Mouse (Mus musculus) mesoderm, embryonic 11.5 days (tissue): ENCODE measurements around the gene Aig1.

ENCODE experiments used
- DNase-seq: peaks from one replicate; pipeline ENCODE4 v3.0.0-alpha.2; 2012; ENCODE audit warnings: low read depth, low spot score

The Aig1 gene

GRCm38 (mm10) chr10:13776014-13776413 lies 92.8 kb downstream of the Aig1 start:
- no peak for DNase-seq

DNA sequence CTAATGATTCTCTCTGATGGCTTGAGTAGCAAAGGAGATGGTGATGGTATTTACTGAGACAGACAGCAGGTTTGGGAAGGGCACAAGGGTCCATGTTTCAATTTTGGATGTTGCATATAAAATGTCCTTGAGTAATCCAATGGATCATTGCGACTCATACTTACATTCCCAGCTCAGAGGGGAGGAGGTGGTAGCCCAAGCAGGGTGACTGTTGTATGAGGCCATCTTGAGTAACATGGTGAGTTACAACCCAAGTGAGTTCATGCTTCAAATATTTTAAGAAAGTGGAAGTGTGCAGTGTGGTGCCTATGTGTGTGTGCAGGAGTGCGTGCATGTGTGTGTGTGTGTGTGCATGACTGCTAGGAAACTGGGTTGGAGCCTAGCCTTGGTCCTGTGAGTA lies 93.4 kb downstream of the Aig1 start:
- DNase-seq: no peak

DNA sequence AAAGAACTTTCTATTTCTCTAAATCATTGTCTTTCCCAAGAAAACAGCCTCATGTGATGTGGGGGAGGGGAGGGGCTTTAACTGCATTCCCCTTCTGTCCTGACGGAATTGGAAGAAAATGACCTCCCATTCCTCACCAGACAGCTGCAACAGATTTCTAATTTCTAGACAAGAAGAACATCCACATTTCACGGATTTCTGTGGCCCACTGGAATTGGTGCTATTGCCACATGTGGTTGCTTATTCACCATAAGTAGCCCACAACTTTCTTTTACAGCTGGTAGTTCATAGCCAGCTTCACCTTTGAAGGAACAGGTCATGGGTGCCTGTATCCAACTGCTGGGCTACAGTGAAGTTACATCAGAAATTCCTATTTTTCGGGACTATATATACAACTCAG lies 93.9 kb downstream of the Aig1 start:
- no peak for DNase-seq

GRCm38 (mm10) chr10:13770720-13771119 lies 98.1 kb downstream of the Aig1 start:
- no peak for DNase-seq

GRCm38 (mm10) chr10:13769789-13770188 lies 99.0 kb downstream of the Aig1 start:
- DNase-seq: no peak

GRCm38 (mm10) chr10:13768866-13769265 lies 99.9 kb downstream of the Aig1 start:
- no peak for DNase-seq

- no peak for DNase-seq
Observed at GRCm38 (mm10) chr10:13767076-13767475, 101.7 kb downstream of the Aig1 start.

GRCm38 (mm10) chr10:13763151-13763550 lies 105.6 kb downstream of the Aig1 start:
- DNase-seq: peak; percentile 24

DNA sequence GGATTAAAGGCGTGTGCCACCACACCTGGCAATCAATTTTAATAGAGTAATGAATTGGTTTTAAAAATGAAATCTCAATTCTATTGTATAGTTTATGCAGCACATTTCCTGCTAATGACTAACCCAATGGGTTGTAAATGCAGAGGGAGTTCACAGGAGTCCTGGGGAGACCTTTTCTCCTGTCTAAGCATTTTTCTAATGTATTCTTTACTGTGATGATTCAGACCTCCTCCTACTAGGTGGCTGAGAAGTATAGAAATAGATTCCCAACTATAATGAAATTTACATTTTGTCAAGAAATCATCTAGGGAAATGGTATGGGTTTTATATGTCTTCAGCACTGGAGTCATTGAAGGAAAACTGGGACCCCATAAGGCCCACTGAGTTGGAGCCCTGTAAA lies 114.1 kb downstream of the Aig1 start:
- no peak for DNase-seq

DNA sequence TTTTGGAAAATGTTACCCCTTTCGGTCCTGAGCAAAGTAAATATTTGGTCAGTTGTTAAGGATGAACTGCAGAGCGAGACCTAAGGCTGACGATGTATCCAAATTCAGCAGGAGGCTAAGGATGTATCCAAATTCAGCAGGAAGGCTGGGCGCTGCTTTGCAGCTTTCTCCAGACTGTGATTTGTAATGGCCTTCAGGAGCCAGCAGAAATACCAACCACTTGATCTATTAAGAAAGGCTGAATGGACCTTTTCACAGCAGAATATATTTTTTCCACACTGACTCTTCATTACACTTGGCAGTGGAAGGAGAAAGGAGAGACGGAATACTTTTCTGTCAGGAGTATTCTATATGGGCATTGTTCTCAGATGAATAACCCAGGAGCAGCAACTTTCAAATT lies 115.0 kb downstream of the Aig1 start:
- peak; percentile 22 for DNase-seq

DNA sequence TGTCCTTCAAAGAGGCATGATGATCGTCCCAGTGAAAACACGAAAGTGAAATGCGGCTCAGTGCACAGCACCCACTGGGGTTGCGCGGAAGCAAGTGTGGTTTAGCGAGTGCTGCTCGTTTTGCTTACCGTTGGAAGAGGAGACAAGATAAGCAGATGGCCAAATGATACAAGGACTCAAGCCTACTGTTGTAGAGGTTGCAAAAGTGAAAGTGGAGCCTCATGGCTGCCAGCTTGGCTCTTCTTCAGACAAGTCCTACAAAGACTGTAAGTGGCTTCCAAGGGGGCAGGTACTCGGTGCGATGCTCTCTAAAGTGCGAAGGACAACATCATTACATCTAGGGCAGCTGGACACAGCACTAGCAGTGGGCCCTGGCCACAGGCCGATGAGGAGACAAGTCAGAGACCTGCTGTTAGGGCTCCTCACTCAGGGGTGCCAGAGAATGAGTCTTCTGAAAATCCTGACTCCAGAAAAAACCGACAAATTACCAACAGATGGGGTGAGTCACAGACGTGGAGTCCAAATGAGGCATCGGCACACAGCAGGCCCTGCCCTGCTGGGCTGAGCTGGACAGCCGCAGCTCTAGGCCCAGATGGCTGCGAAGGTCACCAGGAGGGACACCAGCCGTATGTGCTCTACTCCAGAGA lies 129.2 kb downstream of the Aig1 start:
- DNase-seq: no peak

DNA sequence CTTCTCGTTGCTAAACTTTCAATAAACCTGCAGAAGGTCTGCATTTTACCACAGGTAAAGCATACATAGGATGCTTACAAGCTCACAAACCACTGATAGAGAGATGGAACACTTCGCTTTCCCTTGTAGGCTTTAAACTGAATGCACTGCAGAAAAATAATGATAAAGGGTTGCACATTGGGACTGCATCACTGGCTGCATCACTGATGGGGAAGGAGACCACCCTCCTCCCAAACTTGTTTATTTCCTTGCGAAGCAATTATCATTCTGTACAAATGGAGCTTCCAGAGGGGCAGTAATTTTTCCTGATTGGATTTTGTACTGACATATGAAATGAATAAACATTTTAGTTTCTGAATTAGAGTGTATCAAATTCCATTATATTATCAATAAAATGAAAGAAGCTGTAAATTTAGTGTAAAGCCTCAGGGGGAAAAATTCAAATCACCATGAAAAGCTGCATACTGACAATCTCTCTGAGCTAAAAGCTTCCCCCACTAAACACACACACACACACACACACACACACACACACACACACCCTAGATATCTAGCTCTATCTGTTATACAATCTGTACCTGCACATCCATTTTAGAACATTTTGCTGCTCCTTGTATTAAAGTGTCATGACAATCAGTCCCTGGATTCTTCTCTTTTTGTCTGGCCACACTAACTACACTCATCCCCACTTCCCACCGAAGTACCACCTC lies 138.6 kb downstream of the Aig1 start:
- no peak for DNase-seq

- DNase-seq: no peak
Observed at GRCm38 (mm10) chr10:13727676-13728075, 141.1 kb downstream of the Aig1 start.

DNA sequence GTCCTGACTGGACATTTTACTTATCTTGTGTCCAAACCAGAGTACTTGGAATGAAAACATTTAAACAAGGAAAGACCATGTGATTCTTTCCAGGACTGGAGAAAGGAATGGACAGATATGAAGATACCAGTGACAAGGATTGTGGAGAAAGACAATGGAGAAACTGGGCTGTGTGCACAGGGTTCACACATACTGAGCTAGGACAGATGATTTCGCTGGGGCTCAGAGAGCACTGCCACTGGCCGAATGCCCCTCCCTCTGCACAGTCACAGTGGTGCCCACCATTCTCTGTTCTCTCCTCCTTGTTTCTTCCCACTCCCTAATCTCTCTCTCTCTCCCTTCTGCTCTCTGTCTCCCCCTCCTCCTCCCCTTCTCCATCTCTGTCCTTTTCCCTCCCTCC lies 142.6 kb downstream of the Aig1 start:
- DNase-seq: no peak

DNA sequence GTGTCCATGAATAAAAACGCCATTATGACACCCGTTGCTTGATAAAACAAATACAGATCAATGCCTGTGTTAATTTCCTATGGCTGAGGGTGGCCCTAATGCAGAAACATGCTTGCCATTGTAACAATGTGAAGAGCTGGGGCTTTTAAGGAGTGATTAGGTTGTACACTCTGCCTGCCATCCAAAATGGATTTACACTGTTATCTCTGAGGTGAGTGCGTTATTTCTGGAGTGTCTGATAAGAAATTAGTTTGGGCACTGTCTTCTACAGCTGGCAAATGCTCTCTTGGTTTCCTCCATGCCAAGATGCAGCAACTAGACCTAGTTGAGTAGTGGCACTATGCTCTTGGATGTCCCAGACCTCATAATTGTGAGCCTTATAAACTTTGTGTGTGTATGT lies 143.5 kb downstream of the Aig1 start:
- no peak for DNase-seq

DNA sequence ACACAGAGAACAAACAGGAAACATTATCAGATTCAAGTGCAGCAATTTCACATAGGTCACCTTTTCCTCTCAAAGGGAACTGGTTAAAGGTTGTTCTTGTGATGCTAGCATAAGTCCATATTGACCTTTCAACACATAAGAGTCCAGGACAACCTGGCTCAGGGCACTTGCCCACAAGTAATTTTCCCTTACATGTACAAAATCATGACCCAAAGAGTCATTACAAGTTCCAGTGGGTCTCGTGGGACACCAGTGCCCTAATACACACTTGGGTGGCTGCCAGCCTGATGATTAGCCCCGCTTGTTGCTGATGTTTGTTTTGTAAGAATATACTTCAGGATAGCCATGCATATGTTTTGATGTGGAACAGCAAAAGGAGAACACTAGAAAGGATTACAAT lies 152.6 kb downstream of the Aig1 start:
- DNase-seq: no peak

DNA sequence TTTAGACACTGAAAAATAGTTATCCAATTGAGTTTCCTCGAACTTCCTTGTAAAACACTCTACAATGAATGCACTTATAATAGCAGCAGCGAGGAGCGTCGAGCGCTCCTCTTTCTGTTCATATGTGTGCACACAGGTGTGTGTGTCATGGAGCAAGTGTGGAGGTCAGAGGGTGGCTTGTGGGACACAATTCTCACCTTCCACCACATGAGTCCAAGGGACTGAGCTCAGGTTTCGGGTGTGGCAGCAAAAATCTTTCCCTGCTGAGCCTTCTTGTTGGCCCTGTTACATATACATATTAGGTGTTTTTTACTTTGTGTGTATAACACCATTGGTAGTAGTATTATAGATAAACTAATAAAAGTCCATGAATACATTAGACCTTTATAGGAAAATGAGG lies 153.2 kb downstream of the Aig1 start:
- no peak for DNase-seq

GRCm38 (mm10) chr10:13714920-13715293 lies 153.9 kb downstream of the Aig1 start:
- DNase-seq: no peak

DNA sequence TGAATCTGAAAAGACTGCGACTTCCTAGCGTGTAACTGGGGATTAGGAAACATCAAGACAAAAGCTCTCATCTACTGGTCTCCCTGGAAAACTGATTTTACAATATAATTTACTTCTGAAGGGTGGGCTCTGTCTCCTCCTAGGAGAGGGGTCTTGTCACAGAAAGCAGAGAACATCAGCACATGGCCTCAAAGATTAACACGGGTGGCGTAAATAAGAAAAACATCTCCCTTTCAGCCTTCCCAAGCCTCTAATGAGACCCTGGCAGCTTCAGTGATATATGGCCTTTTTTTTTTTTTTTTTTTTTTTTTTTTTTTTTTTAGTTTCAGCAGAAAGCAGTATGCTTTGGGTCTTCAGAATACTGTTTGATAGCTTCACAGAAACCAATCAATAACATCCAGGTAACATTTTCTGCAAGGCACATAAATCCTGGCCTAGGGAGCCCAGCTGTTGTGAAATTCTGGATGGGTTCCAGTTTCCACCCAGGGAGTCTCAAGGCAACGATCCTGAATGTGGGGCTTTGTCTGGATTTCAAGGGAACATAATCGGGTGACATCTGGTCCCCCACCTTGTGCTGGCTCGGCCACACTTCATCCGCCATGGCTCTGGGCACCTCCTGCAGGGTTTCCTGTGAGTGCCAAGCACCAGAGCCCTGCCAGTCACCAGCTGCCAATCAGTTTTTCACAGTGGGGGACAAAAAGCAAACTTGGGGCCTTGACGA lies 154.4 kb downstream of the Aig1 start:
- DNase-seq: peak; percentile 85

DNA sequence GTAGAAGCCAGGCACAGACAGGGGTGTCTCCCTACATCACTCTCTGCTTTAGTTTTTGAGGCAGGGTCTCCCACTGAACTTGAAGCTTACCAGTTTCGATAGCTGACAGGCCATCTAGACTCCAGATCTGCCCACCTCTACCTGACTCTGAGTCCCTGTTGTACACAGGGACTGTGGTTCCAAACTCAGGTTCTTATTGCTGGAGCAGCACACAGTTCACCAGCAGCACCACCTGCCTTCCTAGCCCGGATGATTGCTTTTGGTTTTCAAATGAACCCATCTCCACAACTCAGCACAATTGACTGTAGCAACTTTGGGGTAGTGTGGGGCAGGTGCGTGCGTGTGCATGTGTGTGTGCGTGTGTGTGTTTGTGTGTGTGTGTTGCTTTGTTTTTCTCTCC lies 155.1 kb downstream of the Aig1 start:
- DNase-seq: no peak

DNA sequence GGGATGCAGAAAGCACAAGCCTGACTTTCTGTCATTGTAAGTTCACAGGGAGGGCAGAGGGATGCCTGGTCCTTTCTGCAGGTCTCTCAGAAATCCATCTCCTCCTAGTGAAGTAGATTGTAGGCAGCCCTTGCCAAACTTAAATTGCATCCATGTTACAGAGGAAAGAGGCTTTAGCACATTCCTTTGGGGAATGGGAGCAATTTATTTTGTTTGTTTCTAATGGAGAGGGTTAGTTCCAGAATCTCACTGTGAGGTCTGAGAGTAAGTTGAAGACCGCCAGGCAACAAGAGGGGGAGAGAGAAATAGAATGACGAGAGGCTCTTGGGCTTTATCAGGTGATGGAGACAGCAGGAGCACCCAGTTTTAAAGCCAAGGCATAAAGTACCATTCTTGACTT lies 155.7 kb downstream of the Aig1 start:
- DNase-seq: no peak

DNA sequence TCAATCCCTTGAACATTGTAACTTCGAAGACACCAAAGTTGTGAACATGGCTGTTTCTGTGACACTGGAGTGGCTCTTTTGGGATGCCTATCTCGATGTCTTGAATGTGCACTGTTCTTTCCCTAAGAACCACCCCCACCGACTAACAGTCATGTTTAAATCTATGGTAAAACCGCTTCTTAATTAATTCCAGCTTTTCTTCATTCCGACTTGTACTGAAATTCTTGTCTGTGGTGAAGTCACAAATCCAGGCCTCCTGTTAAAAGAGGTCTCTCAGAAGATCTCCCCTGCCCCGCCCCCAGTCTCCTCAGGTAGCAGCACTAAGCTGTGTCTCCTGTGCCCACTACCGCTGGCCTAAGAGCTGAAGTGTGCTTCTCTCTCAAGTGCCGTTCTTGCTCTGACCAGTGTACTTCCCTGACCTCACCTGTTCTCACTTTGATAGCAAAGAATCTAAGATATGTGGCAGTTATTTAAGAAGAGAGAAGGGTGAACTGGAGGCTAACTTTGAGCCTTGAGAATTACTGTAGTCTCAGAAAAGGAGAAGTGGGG lies 157.4 kb downstream of the Aig1 start:
- no peak for DNase-seq

- no peak for DNase-seq
Observed at GRCm38 (mm10) chr10:13705771-13706170, 163.0 kb downstream of the Aig1 start.
